Mouse (Mus musculus): ENCODE results near the gene Hsfy2. TPM values are rescaled to one million over a fixed set of nuclear protein-coding genes. Genes with fewer than 3 reads are reported as not detected.

The Hsfy2 gene
- total RNA-seq (2014; rRNA removed) (not detected in 2 replicates), polyA plus RNA-seq (2015; fragmentation: Nextera tagmentation; extraction: Ambion mirVana) (not detected in 2 replicates)

DNA sequence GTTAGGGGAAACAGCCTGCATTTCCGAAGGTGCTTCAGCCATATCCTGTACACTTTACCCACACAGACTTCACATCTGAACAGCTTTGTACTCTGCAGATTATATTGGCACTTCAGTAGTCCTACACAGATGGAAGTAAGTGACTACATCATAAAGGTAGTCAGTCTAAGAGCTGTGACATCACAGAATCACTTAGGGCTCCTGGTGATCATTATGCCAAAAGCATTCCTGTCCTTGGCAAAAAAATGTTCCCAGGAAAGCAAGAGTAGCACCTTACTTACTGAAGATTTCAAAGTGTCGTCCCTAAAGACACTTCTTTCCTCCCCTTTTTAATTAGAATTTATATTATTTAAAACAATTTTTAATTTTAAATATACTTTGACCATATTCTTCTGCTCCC is at the start of gene Hsfy2:
TSS of gene Hsfy2 (minus strand) at position 101 of the 400 bp plus-strand sequence.
- H3K4me3 ChIP-seq (ENCODE audit: low read length): no peak within 1 kb of the TSS
- ATAC-seq (no peak), DNase-seq (ENCODE audit: low spot score) (no peak)
- no peak within 1 kb of the TSS for H3K4me2 ChIP-seq (ENCODE audit: low read depth, low read length)
- WGBS: 86% methylated on average over 2 of the region's 2 CpGs
- no peak within 1 kb of the TSS for H3K9ac ChIP-seq (replicated peaks; ENCODE audit: low read length)
- H3K27me3 ChIP-seq (ENCODE audit: insufficient read depth, low read length): no peaks in the 10 kb centered on the region
- H3K4me1 ChIP-seq (ENCODE audit: insufficient read depth, low read length): no peaks in the 10 kb centered on the region
- no peak for TF ChIP-seq CTCF (IDR thresholded peaks at IDR 0.05; ENCODE audit: low read depth)
- no peaks in the 10 kb centered on the region for H3K36me3 ChIP-seq (ENCODE audit: insufficient read depth, low read length)
- no peaks in the 10 kb centered on the region for H3K9me3 ChIP-seq (ENCODE audit: low read length)
- no peak within 1 kb of the TSS for H3K27ac ChIP-seq

DNA sequence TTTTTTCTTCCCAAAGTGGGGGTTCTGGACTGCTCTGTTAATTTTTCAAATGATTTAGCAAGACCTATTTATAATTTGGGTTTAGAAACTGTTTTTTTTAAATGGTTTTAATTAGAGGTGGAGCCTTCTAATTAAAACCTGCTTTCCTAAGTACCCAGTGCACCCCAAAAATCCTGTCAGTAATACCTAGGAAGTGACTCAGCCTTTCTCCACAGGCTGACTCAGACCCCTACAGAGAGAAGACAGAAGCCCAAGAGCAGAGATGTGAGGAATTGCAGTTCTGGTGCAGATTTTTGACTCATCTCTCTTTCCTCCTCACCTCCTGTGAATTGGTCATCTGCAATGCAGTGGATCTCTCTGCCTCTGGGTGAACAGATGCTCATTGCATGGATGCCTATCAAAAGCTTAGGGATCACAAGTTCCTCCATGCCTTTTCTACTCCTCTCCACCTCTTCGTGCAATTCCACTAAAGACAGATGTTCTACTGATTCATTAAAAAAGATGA is 47.9 kb upstream of the Hsfy2 start:
- Histone ChIP-seq H3K36me3 (ENCODE audit: insufficient read depth, low read length) (no peaks in the 10 kb centered on the region), H3K27me3 (ENCODE audit: insufficient read depth, low read length) (no peaks in the 10 kb centered on the region), H3K27ac (no peak overlapping the region), H3K4me2 (ENCODE audit: low read depth, low read length) (no peak overlapping the region), H3K9ac (replicated peaks; ENCODE audit: low read length) (no peak overlapping the region), H3K4me3 (ENCODE audit: low read length) (no peak overlapping the region), H3K4me1 (ENCODE audit: insufficient read depth, low read length) (no peaks in the 10 kb centered on the region), H3K9me3 (ENCODE audit: low read length) (no peaks in the 10 kb centered on the region)
- 86% methylated on average over 1 of the region's 1 CpGs for WGBS
- ATAC-seq (no peak), DNase-seq (ENCODE audit: low spot score) (no peak)
- no peak for TF ChIP-seq CTCF (IDR thresholded peaks at IDR 0.05; ENCODE audit: low read depth)

DNA sequence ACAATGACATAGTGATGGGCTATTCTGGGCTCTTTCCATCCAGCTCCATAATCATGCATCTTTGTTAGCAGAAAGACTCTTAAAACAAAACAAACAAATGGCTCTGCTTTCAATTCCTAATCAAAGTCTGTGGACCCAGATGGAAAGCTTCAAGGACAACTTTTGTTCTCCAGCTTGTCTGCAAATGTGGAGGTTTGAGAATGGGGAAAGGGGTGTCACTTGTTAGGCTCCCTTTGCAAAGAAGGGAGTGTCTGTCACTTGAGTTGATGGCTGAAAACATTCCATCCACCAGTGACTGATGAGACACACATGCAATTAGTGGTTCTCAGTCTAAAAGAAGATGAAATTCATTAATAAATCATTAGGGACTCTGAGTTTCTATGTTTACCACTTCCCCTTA is 47.3 kb upstream of the Hsfy2 start:
- H3K36me3 ChIP-seq (ENCODE audit: insufficient read depth, low read length): no peaks in the 10 kb centered on the region
- H3K9me3 ChIP-seq (ENCODE audit: low read length): no peaks in the 10 kb centered on the region
- ATAC-seq (no peak), DNase-seq (ENCODE audit: low spot score) (no peak)
- no peaks in the 10 kb centered on the region for H3K27me3 ChIP-seq (ENCODE audit: insufficient read depth, low read length)
- no peak overlapping the region for H3K4me3 ChIP-seq (ENCODE audit: low read length)
- H3K4me2 ChIP-seq (ENCODE audit: low read depth, low read length): no peak overlapping the region
- no peak for TF ChIP-seq CTCF (IDR thresholded peaks at IDR 0.05; ENCODE audit: low read depth)
- H3K27ac ChIP-seq: no peak overlapping the region
- no peak overlapping the region for H3K9ac ChIP-seq (replicated peaks; ENCODE audit: low read length)
- H3K4me1 ChIP-seq (ENCODE audit: insufficient read depth, low read length): no peaks in the 10 kb centered on the region

DNA sequence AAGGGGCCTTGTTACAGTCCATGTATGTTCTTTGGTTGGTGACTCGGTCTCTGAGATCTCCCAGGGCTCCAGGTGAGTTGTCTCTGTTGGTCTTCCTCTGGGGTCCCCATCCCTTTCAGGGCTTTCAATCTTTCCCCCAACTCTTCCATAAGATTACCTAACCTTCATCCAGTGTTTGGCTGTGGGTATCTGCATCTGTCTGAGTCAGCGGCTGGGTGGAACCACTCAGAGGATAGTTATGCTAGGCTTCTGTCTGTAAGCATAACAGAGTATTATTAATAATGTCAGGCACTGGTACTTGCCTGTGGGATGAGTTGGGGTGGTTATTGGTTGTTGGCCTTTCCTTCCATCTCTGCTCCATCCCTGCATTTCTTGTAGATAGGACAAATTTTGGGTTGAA is 44.0 kb upstream of the Hsfy2 start:
- Histone ChIP-seq H3K4me1 (ENCODE audit: insufficient read depth, low read length) (no peaks in the 10 kb centered on the region), H3K4me2 (ENCODE audit: low read depth, low read length) (no peak overlapping the region), H3K27me3 (ENCODE audit: insufficient read depth, low read length) (no peaks in the 10 kb centered on the region), H3K9ac (replicated peaks; ENCODE audit: low read length) (no peak overlapping the region), H3K4me3 (ENCODE audit: low read length) (no peak overlapping the region), H3K27ac (no peak overlapping the region), H3K36me3 (ENCODE audit: insufficient read depth, low read length) (no peaks in the 10 kb centered on the region), H3K9me3 (ENCODE audit: low read length) (no peaks in the 10 kb centered on the region)
- ATAC-seq (no peak), DNase-seq (ENCODE audit: low spot score) (no peak)
- 76% methylated on average over 2 of the region's 2 CpGs for WGBS
- TF ChIP-seq CTCF (IDR thresholded peaks at IDR 0.05; ENCODE audit: low read depth): no peak

DNA sequence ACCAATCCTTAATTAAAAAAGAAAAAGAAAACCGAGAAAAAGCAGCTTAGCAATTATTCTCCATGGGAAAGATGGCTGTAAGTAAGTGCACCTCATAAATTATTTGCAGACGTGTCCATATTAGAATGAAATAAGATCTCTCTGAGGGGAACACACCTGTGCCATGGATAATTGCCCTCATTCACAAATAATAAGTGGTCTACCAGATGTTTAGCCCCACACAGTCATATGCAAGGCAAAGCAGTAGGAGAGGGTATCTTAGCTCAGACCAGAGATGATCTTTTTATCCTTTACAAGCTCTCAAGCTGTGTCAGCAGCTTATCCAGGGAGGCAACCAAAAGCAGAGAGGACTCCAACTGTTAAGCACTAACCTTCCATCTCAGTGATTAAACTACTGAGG is 38.0 kb upstream of the Hsfy2 start:
- ATAC-seq (no peak), DNase-seq (ENCODE audit: low spot score) (no peak)
- no peaks in the 10 kb centered on the region for H3K36me3 ChIP-seq (ENCODE audit: insufficient read depth, low read length)
- no peak for TF ChIP-seq CTCF (IDR thresholded peaks at IDR 0.05; ENCODE audit: low read depth)
- H3K4me1 ChIP-seq (ENCODE audit: insufficient read depth, low read length): no peaks in the 10 kb centered on the region
- H3K9ac ChIP-seq (replicated peaks; ENCODE audit: low read length): no peak overlapping the region
- no peak overlapping the region for H3K4me2 ChIP-seq (ENCODE audit: low read depth, low read length)
- H3K9me3 ChIP-seq (ENCODE audit: low read length): no peaks in the 10 kb centered on the region
- H3K27me3 ChIP-seq (ENCODE audit: insufficient read depth, low read length): no peaks in the 10 kb centered on the region
- H3K4me3 ChIP-seq (ENCODE audit: low read length): no peak overlapping the region
- H3K27ac ChIP-seq: no peak overlapping the region
- WGBS: 47% methylated on average over 2 of the region's 2 CpGs

DNA sequence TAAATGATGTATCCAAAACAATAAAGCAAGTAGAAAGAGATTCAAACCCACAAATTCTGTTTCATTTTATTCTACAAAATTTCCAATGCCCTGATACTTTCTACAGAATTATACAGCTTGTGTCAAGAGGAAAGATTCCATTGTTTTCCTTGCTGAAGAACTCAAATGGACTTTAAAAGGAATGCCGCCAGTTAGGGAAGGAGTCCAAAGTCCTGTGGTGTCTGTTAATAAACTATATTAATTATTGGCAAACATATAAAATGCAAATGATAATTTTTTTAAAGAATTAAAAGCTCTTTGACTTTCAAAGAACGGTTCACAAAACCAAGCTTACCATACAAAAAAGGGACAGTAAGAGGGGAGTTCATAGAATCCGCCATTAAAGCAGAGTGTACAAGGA is 37.4 kb upstream of the Hsfy2 start:
- Histone ChIP-seq H3K27ac (no peak overlapping the region), H3K4me1 (ENCODE audit: insufficient read depth, low read length) (no peaks in the 10 kb centered on the region), H3K36me3 (ENCODE audit: insufficient read depth, low read length) (no peaks in the 10 kb centered on the region), H3K9ac (replicated peaks; ENCODE audit: low read length) (no peak overlapping the region), H3K9me3 (ENCODE audit: low read length) (no peaks in the 10 kb centered on the region), H3K4me2 (ENCODE audit: low read depth, low read length) (no peak overlapping the region), H3K27me3 (ENCODE audit: insufficient read depth, low read length) (no peaks in the 10 kb centered on the region), H3K4me3 (ENCODE audit: low read length) (no peak overlapping the region)
- ATAC-seq (no peak), DNase-seq (ENCODE audit: low spot score) (no peak)
- TF ChIP-seq CTCF (IDR thresholded peaks at IDR 0.05; ENCODE audit: low read depth): no peak
- 80% methylated on average over 3 of the region's 3 CpGs for WGBS

DNA sequence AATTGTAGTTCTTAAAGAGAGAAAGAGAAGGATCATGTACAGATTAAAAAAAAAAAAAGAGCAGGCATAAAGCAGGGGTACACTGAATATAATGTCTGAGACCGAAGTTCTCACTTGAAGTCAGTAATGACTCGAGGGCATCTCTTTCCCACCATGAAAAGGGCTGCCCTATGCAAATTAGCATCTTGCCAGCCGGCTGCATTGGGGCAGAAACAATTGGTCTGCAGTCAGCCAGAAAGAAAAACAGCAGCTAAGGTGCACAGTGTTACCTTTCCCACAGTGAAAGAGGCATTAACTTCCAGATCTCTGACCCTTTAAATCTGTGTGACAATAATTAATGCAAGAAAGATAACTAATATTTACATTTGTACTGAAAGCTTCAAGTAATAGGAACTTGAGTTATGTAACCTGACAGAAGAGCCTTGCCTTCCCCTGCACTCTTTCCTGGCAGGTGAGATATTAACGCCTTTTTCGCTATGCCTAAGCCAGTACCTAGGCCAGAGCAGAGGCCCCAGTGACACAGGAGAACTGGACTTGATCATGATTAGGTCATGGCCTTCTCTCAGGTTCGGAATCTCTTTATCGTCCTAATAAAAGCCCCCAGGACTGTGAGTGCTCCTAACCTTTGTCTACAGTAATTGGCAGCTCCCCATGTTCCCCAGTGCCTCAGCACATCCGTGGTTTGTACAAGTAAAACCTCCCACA is 34.2 kb upstream of the Hsfy2 start:
- DNase-seq (ENCODE audit: low spot score) (peak; percentile 30), ATAC-seq (no peak)
- WGBS: 32% methylated on average over 8 of the region's 8 CpGs
- no peak overlapping the region for H3K4me2 ChIP-seq (ENCODE audit: low read depth, low read length)
- TF ChIP-seq CTCF (IDR thresholded peaks at IDR 0.05; ENCODE audit: low read depth): no peak
- no peaks in the 10 kb centered on the region for H3K36me3 ChIP-seq (ENCODE audit: insufficient read depth, low read length)
- H3K9ac ChIP-seq (replicated peaks; ENCODE audit: low read length): no peak overlapping the region
- no peaks in the 10 kb centered on the region for H3K9me3 ChIP-seq (ENCODE audit: low read length)
- no peaks in the 10 kb centered on the region for H3K4me1 ChIP-seq (ENCODE audit: insufficient read depth, low read length)
- H3K4me3 ChIP-seq (ENCODE audit: low read length): no peak overlapping the region
- H3K27me3 ChIP-seq (ENCODE audit: insufficient read depth, low read length): no peaks in the 10 kb centered on the region
- H3K27ac ChIP-seq: no peak overlapping the region

Measured in hindbrain, postnatal 0 days (tissue).